Mouse (Mus musculus) embryonic facial prominence, embryonic 14.5 days (tissue): ENCODE results near the gene Ttll11. TPM values are rescaled to one million over a fixed set of nuclear protein-coding genes. Genes with fewer than 3 reads are reported as not detected.

ENCODE experiments used
- ATAC-seq: fragments of 200-750 bp; cut with Nextera tagmentation; 2 replicates; pipeline ENCODE4 v1.8.0; 2017; ENCODE audit warnings: low read depth, moderate number of reproducible peaks, moderate TSS enrichment
- DNase-seq: peaks from one replicate; pipeline ENCODE4 v3.0.0-alpha.2; 2015; ENCODE audit warnings: low spot score
- H3K27ac ChIP-seq: fragments of 300-500 bp; sonication (generic); replicated peaks from 2 replicates; pipeline ENCODE4 v1.5.1; 2014; ENCODE audit warnings: low read depth, mild to moderate bottlenecking, low read length, moderate library complexity
- H3K27me3 ChIP-seq: fragments of 300-500 bp; sonication (generic); replicated peaks from 2 replicates; pipeline ENCODE4 v1.6.1; 2014; ENCODE audit warnings: low read length; ENCODE audit not compliant: control insufficient read depth, insufficient read depth
- H3K36me3 ChIP-seq: fragments of 300-500 bp; sonication (generic); 2 replicates; pipeline ENCODE4 v1.6.1; 2014; ENCODE audit warnings: low read length, mixed read lengths; ENCODE audit not compliant: control insufficient read depth, insufficient read depth
- H3K4me1 ChIP-seq: fragments of 300-500 bp; sonication (generic); 2 replicates; pipeline ENCODE4 v1.6.1; 2014; ENCODE audit warnings: antibody characterized with exemption, low read length; ENCODE audit not compliant: control insufficient read depth, insufficient read depth
- H3K4me2 ChIP-seq: fragments of 300-500 bp; sonication (generic); 2 replicates; pipeline ENCODE4 v1.6.1; 2014; ENCODE audit warnings: low read depth, mild to moderate bottlenecking, low read length, moderate library complexity, mixed read lengths
- H3K4me3 ChIP-seq: fragments of 300-500 bp; sonication (generic); 2 replicates; pipeline ENCODE4 v1.5.1; 2014; ENCODE audit warnings: low read depth, mild to moderate bottlenecking, low read length
- H3K9ac ChIP-seq: fragments of 300-500 bp; sonication (generic); 2 replicates; pipeline ENCODE4 v1.6.1; 2014; ENCODE audit warnings: low read depth, mild to moderate bottlenecking, low read length, moderate library complexity, mixed read lengths
- H3K9me3 ChIP-seq: fragments of 300-500 bp; sonication (generic); 2 replicates; pipeline ENCODE4 v1.6.1; 2016; ENCODE audit warnings: low read length; ENCODE audit not compliant: control insufficient read depth
- WGBS: fragments of 180-500 bp; shearing (Covaris S2); extraction: QIAGEN DNeasy Blood & Tissue Kit; methylation state at CpG from one replicate; pipeline ENCODE4 v1.1.7; 2014; 5-methylcytosine and 5-hydroxymethylcytosine counted together
- polyA plus RNA-seq: library from polyadenylated mRNA; unstranded; fragments of >200 nt; fragmentation: Nextera tagmentation; extraction: Ambion mirVana; gene quantifications from 2 replicates; pipeline ENCODE4 v1.2.1, GENCODE M21; 2014

Gene Ttll11
- polyA plus RNA-seq, 1 experiment from 2014 or later = 1.8 TPM

DNA sequence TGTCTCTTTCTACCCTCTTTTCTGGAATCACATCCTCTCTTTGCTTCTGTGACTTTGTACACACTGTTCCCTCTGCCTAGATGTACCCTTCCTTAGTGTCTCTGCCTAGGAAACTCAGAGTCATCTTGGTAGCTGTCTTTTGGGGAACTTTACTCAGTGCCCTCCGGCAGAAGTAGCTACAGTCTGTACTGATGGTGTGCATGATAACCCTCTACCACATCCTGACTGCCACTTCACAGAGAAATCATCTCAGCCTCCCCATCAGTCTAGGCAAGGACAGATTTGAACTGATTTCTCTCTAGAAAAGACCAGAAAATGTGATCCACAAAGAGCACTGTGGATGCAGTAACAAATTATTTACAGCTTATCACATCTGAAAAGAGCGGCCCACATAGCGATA is 2.2 kb upstream of the Ttll11 start:
- Histone ChIP-seq H3K27me3 (no peaks in the 10 kb centered on the region), H3K4me3 (no peak overlapping the region), H3K4me2 (no peak overlapping the region), H3K36me3 (0 out of 2 replicates have a peak, but pooled peaks cover 2% of the 10 kb centered on the region), H3K4me1 (peaks cover 5% of the 10 kb centered on the region; the same call in 1 of the 2 replicates), H3K9ac (no peak overlapping the region), H3K27ac (no peak overlapping the region), H3K9me3 (no peaks in the 10 kb centered on the region)
- no peak for DNase-seq
- 76% methylated on average over 3 of the region's 3 CpGs for WGBS
- ATAC-seq = no peak

DNA sequence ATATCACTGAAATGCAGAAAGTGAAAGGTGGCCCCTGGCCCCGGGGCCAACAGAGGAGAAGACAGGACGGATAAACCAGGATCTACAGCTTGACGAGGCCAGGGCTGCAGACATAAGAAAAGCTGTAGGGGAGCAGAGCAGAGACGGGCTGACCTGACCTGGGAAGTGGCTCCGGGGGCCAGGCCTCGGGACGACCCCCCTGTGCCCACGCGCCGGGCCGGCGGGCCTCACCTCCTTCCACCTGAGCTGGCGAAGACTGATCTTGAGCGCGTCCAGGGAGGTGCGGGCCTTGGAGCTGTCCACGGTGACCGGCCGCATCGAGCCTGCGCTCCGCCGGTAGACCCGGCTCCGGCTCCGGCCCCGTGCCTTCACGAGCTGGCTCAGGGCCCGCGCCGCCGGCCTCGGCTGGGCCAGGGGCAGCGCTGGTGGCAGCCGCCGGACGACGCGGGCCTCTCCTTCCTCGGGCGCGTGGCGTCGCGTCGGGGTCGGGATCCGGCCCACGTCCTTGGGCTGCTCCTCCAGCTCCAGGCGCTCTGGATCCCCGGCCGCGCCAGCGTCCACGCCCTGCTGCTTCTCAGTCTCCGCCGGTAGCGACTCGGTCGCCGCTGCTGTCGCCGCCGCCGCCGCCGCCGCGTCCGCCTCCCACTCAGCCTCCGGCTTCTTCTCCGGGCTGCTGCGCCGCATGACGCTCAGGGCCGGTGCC is 621 bp downstream of the Ttll11 start:
- Histone ChIP-seq H3K4me1 (peaks cover 5% of the 10 kb centered on the region; the same call in 1 of the 2 replicates), H3K27ac (peak overlapping the region; percentile 68), H3K4me3 (peak overlapping the region; percentile 89), H3K9ac (peak overlapping the region; percentile 86), H3K9me3 (no peaks in the 10 kb centered on the region), H3K36me3 (0 out of 2 replicates have a peak, but pooled peaks cover 5% of the 10 kb centered on the region), H3K4me2 (peak overlapping the region; percentile 97), H3K27me3 (no peaks in the 10 kb centered on the region)
- DNase-seq (peak; percentile 24), ATAC-seq (peak; percentile 72)
- 0% methylated on average over 3 of the region's 76 CpGs for WGBS

DNA sequence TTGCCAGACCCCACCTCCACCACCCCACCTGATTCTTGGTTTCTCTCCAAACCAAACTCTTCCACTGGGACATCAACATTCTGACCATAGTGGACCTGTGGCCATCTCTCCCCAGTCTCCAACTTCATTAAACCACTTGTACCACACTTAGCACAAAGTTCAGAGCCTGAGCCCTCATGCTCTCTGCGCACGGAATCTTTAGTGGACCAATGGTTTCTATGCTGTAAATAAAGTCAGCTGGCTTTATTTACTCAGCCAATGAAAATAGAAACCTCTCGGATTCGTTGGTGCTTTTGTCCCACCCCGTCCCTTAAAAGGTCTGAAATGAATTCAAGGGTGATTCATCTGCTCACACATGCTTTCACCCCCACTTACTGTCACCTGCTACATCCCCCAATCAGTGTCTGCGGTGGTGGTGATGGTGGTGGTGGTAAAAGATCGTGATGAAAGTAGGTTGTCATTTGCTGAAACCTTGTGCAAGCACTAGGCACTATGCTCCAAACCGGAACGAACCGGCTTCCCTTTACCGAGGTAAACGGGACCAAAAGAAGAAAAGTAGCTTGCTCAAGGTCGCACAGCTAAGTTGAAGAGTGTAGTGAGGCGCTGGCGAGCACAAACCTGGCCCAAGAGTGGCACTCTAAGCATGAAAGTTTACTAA is 1.3 kb downstream of the Ttll11 start:
- peak; percentile 20 for DNase-seq
- peak overlapping the region; percentile 97 for H3K4me2 ChIP-seq
- no peak for ATAC-seq
- 23% methylated on average over 15 of the region's 15 CpGs for WGBS
- H3K27ac ChIP-seq = no peak overlapping the region
- H3K4me1 ChIP-seq = peaks cover 5% of the 10 kb centered on the region; the same call in 1 of the 2 replicates
- peak overlapping the region; percentile 89 for H3K4me3 ChIP-seq
- H3K27me3 ChIP-seq = no peaks in the 10 kb centered on the region
- H3K9me3 ChIP-seq = no peaks in the 10 kb centered on the region
- H3K9ac ChIP-seq = peak overlapping the region; percentile 86
- 0 out of 2 replicates have a peak, but pooled peaks cover 5% of the 10 kb centered on the region for H3K36me3 ChIP-seq

DNA sequence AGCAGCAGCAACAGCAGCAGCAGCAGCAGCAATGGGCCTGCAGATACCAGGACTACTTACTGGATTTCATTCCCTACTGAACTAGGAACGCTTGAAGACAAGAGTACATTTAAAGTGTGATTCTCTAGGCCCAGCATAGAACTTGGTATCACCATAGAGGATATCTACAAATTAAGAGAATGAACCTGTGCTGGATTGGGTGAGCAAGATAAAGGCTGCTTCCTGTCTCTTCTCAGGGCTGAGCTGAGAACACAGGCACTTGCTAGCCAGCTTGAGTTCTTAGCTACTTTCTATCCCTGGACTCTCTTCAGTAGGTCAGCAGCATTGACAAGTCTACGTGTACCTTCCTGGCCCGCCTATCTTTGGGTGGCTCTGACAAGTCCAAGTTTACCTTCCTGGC is 2.0 kb downstream of the Ttll11 start:
- DNase-seq = no peak
- Histone ChIP-seq H3K27ac (no peak overlapping the region), H3K4me3 (no peak overlapping the region), H3K4me1 (peaks cover 5% of the 10 kb centered on the region; the same call in 1 of the 2 replicates), H3K27me3 (no peaks in the 10 kb centered on the region), H3K9ac (no peak overlapping the region), H3K4me2 (peak overlapping the region; percentile 97; the same call in 1 of the 2 replicates), H3K36me3 (0 out of 2 replicates have a peak, but pooled peaks cover 5% of the 10 kb centered on the region), H3K9me3 (no peaks in the 10 kb centered on the region)
- ATAC-seq = no peak
- 89% methylated on average over 3 of the region's 3 CpGs for WGBS

DNA sequence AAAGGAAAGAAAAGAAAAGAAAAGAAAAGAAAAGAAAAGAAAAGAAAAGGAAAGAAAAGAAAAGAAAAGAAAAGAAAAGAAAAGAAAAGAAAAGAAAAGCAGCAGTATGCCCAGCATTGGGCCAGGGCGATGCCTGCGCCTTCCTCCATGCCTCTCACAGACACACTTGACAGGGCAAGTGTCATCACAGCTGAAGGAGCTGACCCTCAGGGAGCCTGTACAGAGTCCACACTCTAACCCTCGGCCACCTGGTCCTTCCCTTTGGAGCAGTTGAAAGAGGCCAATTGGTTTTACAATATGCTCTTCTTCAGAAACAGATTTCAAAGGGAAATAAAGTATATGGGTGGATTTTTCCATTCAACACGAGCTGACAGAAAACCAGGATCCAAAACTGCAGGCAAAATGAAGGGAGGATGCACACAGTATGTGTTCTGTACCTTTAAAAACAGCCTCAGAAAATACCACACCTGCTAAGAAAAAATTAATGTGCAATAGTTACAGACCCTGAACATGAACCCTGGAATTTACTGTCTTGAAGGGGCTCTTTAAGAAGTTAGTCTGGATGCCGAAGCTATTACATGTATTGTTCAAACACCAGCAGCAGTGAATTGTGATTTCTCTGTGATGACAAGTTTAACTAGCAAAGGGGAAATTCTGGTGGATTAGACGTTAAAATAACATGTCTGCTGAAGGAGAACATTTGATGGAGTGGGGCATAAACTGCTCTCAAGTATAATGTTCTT is 7.3 kb downstream of the Ttll11 start:
- Histone ChIP-seq H3K4me3 (no peak overlapping the region), H3K9ac (no peak overlapping the region), H3K9me3 (no peaks in the 10 kb centered on the region), H3K4me2 (no peak overlapping the region), H3K4me1 (no peaks in the 10 kb centered on the region), H3K36me3 (0 out of 2 replicates have a peak, but pooled peaks cover 5% of the 10 kb centered on the region), H3K27me3 (no peaks in the 10 kb centered on the region), H3K27ac (no peak overlapping the region)
- DNase-seq (no peak), ATAC-seq (no peak)
- 53% methylated on average over 6 of the region's 6 CpGs for WGBS

DNA sequence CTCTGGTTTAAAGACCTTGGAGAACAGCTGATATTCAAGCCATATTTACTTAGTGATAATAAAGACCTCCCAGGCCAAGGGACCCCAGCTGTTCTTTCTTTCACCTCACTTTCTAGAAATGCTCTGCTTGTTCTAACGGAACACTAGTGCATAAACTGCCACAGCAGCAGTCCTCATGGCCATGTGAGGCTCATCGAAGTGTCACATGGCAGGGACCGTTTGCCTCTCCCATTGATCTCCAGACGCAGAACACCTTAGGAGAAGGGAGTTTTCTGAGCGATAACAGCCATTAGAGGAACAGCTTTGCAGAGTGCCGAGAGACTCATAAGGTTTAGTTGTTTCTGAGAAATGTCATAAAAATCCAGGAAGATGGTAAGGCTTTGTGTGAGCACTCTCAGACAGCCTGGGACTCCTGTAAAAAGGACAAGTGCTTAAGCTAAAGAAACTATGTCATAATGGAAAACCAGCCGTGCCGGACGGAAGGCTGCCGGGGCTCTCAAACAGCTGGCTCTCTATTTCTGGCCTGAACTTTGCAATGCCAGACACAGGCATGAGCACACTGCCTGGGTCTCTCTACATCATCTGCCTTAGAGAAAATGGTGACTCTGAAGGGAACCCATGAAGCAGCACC is 13.7 kb downstream of the Ttll11 start:
- Histone ChIP-seq H3K4me1 (no peaks in the 10 kb centered on the region), H3K36me3 (no peaks in the 10 kb centered on the region), H3K9me3 (no peaks in the 10 kb centered on the region), H3K27ac (no peak overlapping the region), H3K4me3 (no peak overlapping the region), H3K4me2 (no peak overlapping the region), H3K27me3 (no peaks in the 10 kb centered on the region), H3K9ac (no peak overlapping the region)
- DNase-seq (peak; percentile 30), ATAC-seq (no peak)
- 68% methylated on average over 10 of the region's 10 CpGs for WGBS

DNA sequence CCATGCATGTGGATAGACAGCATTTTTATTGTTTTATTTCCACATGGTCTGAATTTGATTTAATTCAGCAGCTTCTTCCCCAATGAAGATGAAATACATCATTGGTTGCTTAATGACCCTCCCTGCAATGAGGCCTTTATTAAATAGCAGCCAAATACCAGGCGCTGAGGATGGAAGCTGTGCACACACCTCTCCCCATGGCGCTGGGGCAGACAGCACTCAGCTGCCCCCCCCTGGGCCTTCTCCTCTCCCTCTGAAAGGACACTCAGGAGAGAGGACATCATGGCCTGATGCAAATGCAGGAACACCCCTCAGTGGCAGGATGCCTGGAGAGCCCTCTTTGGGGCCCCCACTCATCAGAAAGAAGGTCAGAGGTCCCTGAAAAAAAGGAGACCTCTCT is 16.4 kb downstream of the Ttll11 start:
- H3K4me1 ChIP-seq = no peaks in the 10 kb centered on the region
- no peak overlapping the region for H3K4me2 ChIP-seq
- no peaks in the 10 kb centered on the region for H3K36me3 ChIP-seq
- no peak overlapping the region for H3K9ac ChIP-seq
- no peak overlapping the region for H3K4me3 ChIP-seq
- no peak for DNase-seq
- H3K27ac ChIP-seq = no peak overlapping the region
- ATAC-seq = no peak
- no peaks in the 10 kb centered on the region for H3K9me3 ChIP-seq
- H3K27me3 ChIP-seq = no peaks in the 10 kb centered on the region
- 54% methylated on average over 2 of the region's 2 CpGs for WGBS

DNA sequence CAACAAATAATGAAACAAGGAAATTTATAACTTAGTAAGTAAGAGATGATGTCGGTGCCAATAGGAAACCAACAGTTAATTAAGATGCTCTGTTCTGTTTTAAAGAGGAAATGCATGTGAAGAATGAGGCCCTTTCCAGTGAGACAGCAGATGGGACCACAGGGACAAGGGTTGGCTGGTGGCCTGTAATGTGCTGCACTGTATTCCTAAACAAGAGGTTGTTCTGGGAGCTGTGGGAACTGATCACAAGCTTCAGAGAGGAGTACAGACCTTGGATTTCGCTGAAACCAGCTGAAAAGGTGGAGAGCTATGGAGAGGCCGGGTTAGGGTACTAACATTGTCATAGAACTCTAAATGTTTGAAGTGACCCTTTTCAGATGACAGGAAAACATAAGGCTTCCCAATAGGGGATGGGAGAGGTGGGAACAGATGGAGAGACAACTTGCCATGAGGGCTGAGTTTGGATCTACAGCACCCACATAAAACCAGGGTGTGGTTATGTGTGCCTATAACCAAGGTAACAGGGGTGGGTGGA is 18.1 kb downstream of the Ttll11 start:
- 78% methylated on average over 3 of the region's 3 CpGs for WGBS
- ATAC-seq = no peak
- no peak overlapping the region for H3K27ac ChIP-seq

More for the DNA sequence above, 18.1 kb downstream of the Ttll11 start:
- H3K4me2 ChIP-seq = no peak overlapping the region
- H3K36me3 ChIP-seq = no peaks in the 10 kb centered on the region
- no peaks in the 10 kb centered on the region for H3K4me1 ChIP-seq
- no peak overlapping the region for H3K4me3 ChIP-seq
- no peaks in the 10 kb centered on the region for H3K9me3 ChIP-seq
- DNase-seq = no peak
- H3K27me3 ChIP-seq = no peaks in the 10 kb centered on the region
- H3K9ac ChIP-seq = no peak overlapping the region
